Mouse (Mus musculus): ENCODE data around the gene Treml2. TPM values are rescaled to one million over a fixed set of nuclear protein-coding genes. Genes with fewer than 3 reads are reported as not detected.

The Treml2 gene
- polyA plus RNA-seq, 1 experiment from 2014 or later: 0.30 TPM

Other genes with a start within 250 kb of the Treml2 start
- gene 1700067P10Rik, start 210.2 kb upstream of the Treml2 start, polyA plus RNA-seq (2016; fragmentation: Nextera tagmentation; extraction: Ambion mirVana): 0.14 and 0.20 TPM in 2 replicates
- not detected in 2 replicates for gene 9830107B12Rik, start 153.2 kb upstream of the Treml2 start, polyA plus RNA-seq (2016; fragmentation: Nextera tagmentation; extraction: Ambion mirVana)
- not detected in 2 replicates for gene A530064D06Rik, start 132.2 kb upstream of the Treml2 start, polyA plus RNA-seq (2016; fragmentation: Nextera tagmentation; extraction: Ambion mirVana)
- gene Trem1, start 66.7 kb upstream of the Treml2 start, polyA plus RNA-seq (2016; fragmentation: Nextera tagmentation; extraction: Ambion mirVana): 0.06 TPM in 1 of 2 replicates, not detected in the other
- gene Trem3, start 51.7 kb upstream of the Treml2 start, polyA plus RNA-seq (2016; fragmentation: Nextera tagmentation; extraction: Ambion mirVana): not detected in 2 replicates
- gene Treml4, start 35.2 kb upstream of the Treml2 start, polyA plus RNA-seq (2016; fragmentation: Nextera tagmentation; extraction: Ambion mirVana): not detected in 2 replicates
- gene B430306N03Rik, start 16.6 kb downstream of the Treml2 start, polyA plus RNA-seq (2016; fragmentation: Nextera tagmentation; extraction: Ambion mirVana): 0.10 and 0.15 TPM in 2 replicates
- gene Trem2, start 46.9 kb downstream of the Treml2 start, polyA plus RNA-seq (2016; fragmentation: Nextera tagmentation; extraction: Ambion mirVana): 1.2 and 3.5 TPM in 2 replicates
- 1.8 and 2.5 TPM in 2 replicates for gene Treml1, start 60.4 kb downstream of the Treml2 start, polyA plus RNA-seq (2016; fragmentation: Nextera tagmentation; extraction: Ambion mirVana)
- 19.2 and 19.5 TPM in 2 replicates for gene Nfya, start 110.4 kb downstream of the Treml2 start, polyA plus RNA-seq (2016; fragmentation: Nextera tagmentation; extraction: Ambion mirVana)
- gene Oard1, start 110.5 kb downstream of the Treml2 start, polyA plus RNA-seq (2016; fragmentation: Nextera tagmentation; extraction: Ambion mirVana): 81.8 and 99.4 TPM in 2 replicates
- gene Apobec2, start 133.4 kb downstream of the Treml2 start, polyA plus RNA-seq (2016; fragmentation: Nextera tagmentation; extraction: Ambion mirVana): 0.98 and 1.4 TPM in 2 replicates
- 0.26 and 0.96 TPM in 2 replicates for gene Tspo2, start 152.0 kb downstream of the Treml2 start, polyA plus RNA-seq (2016; fragmentation: Nextera tagmentation; extraction: Ambion mirVana)
- 0.07 and 0.56 TPM in 2 replicates for gene Unc5cl, start 155.4 kb downstream of the Treml2 start, polyA plus RNA-seq (2016; fragmentation: Nextera tagmentation; extraction: Ambion mirVana)

All from hindbrain, embryonic 10.5 days (tissue).